Mouse (Mus musculus) WW6 (cell line): Measurements from ENCODE around the gene Dcaf12.
A peak's percentile ranks its signal among the peaks of the same experiment; 100 is the strongest.

Experiments used
- DNase-seq: peaks from one replicate; pipeline ENCODE4 v3.0.0-alpha.2; 2013; ENCODE audit warnings: low read depth, low spot score

Gene Dcaf12

GRCm38 (mm10) chr4:41314141-41315129 lies at the start of gene Dcaf12:
TSS of gene Dcaf12 (minus strand) at chr4:41314889.
- peak; percentile 90 for DNase-seq

GRCm38 (mm10) chr4:41361059-41361458 lies 46.4 kb upstream of the Dcaf12 start:
- no peak for DNase-seq

- DNase-seq, result no peak
Observed at GRCm38 (mm10) chr4:41359358-41359757, 44.7 kb upstream of the Dcaf12 start.

- DNase-seq, result no peak
Observed at GRCm38 (mm10) chr4:41358669-41359068, 44.0 kb upstream of the Dcaf12 start.

GRCm38 (mm10) chr4:41357154-41357553 lies 42.5 kb upstream of the Dcaf12 start:
- no peak for DNase-seq

- no peak for DNase-seq
Observed at GRCm38 (mm10) chr4:41353265-41353664, 38.6 kb upstream of the Dcaf12 start.

GRCm38 (mm10) chr4:41352758-41353157 lies 38.1 kb upstream of the Dcaf12 start:
- no peak for DNase-seq

- no peak for DNase-seq
Observed at GRCm38 (mm10) chr4:41349199-41349591, 34.5 kb upstream of the Dcaf12 start.

- peak; percentile 97 for DNase-seq
Observed at GRCm38 (mm10) chr4:41348584-41349198, 34.0 kb upstream of the Dcaf12 start, which contains the start of gene Ubap1. TSS of gene Ubap1 (plus strand) at chr4:41348996.

- DNase-seq, result no peak
Observed at GRCm38 (mm10) chr4:41347839-41348238, 33.1 kb upstream of the Dcaf12 start.

- no peak for DNase-seq
Observed at GRCm38 (mm10) chr4:41346011-41346410, 31.3 kb upstream of the Dcaf12 start.

GRCm38 (mm10) chr4:41340912-41341550 lies 26.3 kb upstream of the Dcaf12 start:
- DNase-seq, result no peak

- no peak for DNase-seq
Observed at GRCm38 (mm10) chr4:41336546-41336945, 21.9 kb upstream of the Dcaf12 start.

- no peak for DNase-seq
Observed at GRCm38 (mm10) chr4:41331698-41332421, 17.2 kb upstream of the Dcaf12 start.

GRCm38 (mm10) chr4:41331085-41331484 lies 16.4 kb upstream of the Dcaf12 start:
- DNase-seq, result no peak

GRCm38 (mm10) chr4:41329481-41329880 lies 14.8 kb upstream of the Dcaf12 start:
- DNase-seq, result no peak

- no peak for DNase-seq
Observed at GRCm38 (mm10) chr4:41326876-41327275, 12.2 kb upstream of the Dcaf12 start.

- no peak for DNase-seq
Observed at GRCm38 (mm10) chr4:41320971-41321370, 6.3 kb upstream of the Dcaf12 start.

- no peak for DNase-seq
Observed at GRCm38 (mm10) chr4:41318267-41318666, 3.6 kb upstream of the Dcaf12 start.

GRCm38 (mm10) chr4:41315173-41315572 lies 484 bp upstream of the Dcaf12 start:
- no peak for DNase-seq

- no peak for DNase-seq
Observed at GRCm38 (mm10) chr4:41313722-41314121, 967 bp downstream of the Dcaf12 start.
